In genomic region chr17:38450688-38451087, GRCm38 (mm10) we compare ENCODE assay signal across 39 mouse cellular contexts. TPM values are rescaled to one million over a fixed set of nuclear protein-coding genes. Genes with fewer than 3 reads are reported as not detected.
"Had no signal": no experiment of that assay in that cellular context is flagged by ENCODE, and none has a peak within 500 bp of the region (broad histone marks: within the 10 kb centered on the region; RNA-seq: fewer than 3 reads in every experiment).

No protein-coding gene starts in this region.

- DNase-seq: cerebellum, adult 9-10 months; cerebellum, adult 9-11 months; cerebellum, postnatal 10 days; cerebellum, postnatal 14 days; cerebellum, postnatal 25 days; cerebellum, postnatal 36 days; embryo, embryonic 11 days; forebrain, postnatal 0 days; gastrocnemius, adult 2 months; gastrocnemius, postnatal 10 days; gastrocnemius, postnatal 14 days; gastrocnemius, postnatal 25 days; gastrocnemius, postnatal 36 days; heart, adult 11 months; heart, adult 18-20 months; heart, adult 2 months had no signal

- H3K4me3 ChIP-seq: embryonic facial prominence, embryonic 10.5 days; embryonic facial prominence, embryonic 12.5 days; embryonic facial prominence, embryonic 13.5 days; embryonic facial prominence, embryonic 15.5 days; erythroblast, embryonic 14.5 days; forebrain, embryonic 10.5 days; forebrain, embryonic 12.5 days; forebrain, embryonic 13.5 days; forebrain, embryonic 15.5 days; gastrocnemius, adult 2 months; heart, adult 2 months; heart, embryonic 10.5 days had no signal

- H3K4me1 ChIP-seq: embryonic facial prominence, embryonic 10.5 days; embryonic facial prominence, embryonic 12.5 days; embryonic facial prominence, embryonic 13.5 days; embryonic facial prominence, embryonic 15.5 days; forebrain, embryonic 10.5 days; forebrain, embryonic 12.5 days; forebrain, embryonic 13.5 days; forebrain, embryonic 15.5 days; heart, embryonic 10.5 days had no signal

- H3K9me3 ChIP-seq: embryonic facial prominence, embryonic 15.5 days; heart, embryonic 10.5 days had no signal

- H3K27me3 ChIP-seq: embryonic facial prominence, embryonic 12.5 days; embryonic facial prominence, embryonic 13.5 days; embryonic facial prominence, embryonic 15.5 days; forebrain, embryonic 12.5 days; forebrain, embryonic 13.5 days; forebrain, embryonic 15.5 days had no signal

- H3K27ac ChIP-seq: embryonic facial prominence, embryonic 10.5 days; embryonic facial prominence, embryonic 12.5 days; embryonic facial prominence, embryonic 13.5 days; embryonic facial prominence, embryonic 15.5 days; forebrain, embryonic 10.5 days; forebrain, embryonic 12.5 days; forebrain, embryonic 13.5 days; forebrain, embryonic 15.5 days; gastrocnemius, adult 2 months; heart, adult 2 months; heart, embryonic 10.5 days had no signal

- H3K36me3 ChIP-seq: embryonic facial prominence, embryonic 10.5 days; embryonic facial prominence, embryonic 12.5 days; embryonic facial prominence, embryonic 13.5 days; embryonic facial prominence, embryonic 15.5 days; forebrain, embryonic 10.5 days; forebrain, embryonic 12.5 days; forebrain, embryonic 15.5 days; heart, embryonic 10.5 days had no signal

- H3K9ac ChIP-seq: embryonic facial prominence, embryonic 12.5 days; embryonic facial prominence, embryonic 13.5 days; embryonic facial prominence, embryonic 15.5 days; forebrain, embryonic 12.5 days; forebrain, embryonic 13.5 days; forebrain, embryonic 15.5 days; forebrain, postnatal 0 days had no signal

RNA-seq across cellular contexts. Expression of gene Esp36, which starts 30.7 kb away (rescaled TPM):
- total RNA-seq: common myeloid progenitor, adult 5-6 weeks; forebrain, postnatal 0 days; gastrocnemius, adult 18-20 months; gastrocnemius, adult 2 months; gastrocnemius, adult 8-10 months; gastrocnemius, postnatal 10 days; gastrocnemius, postnatal 14 days; gastrocnemius, postnatal 25 days; gastrocnemius, postnatal 36 days; granulocyte monocyte progenitor cell, adult 5-6 weeks; heart, adult 18-20 months; heart, adult 2 months; heart, adult 8-10 months had no signal
- polyA plus RNA-seq: cortical plate, adult 2 months; embryonic facial prominence, embryonic 10.5 days; embryonic facial prominence, embryonic 11.5 days; embryonic facial prominence, embryonic 12.5 days; embryonic facial prominence, embryonic 13.5 days; embryonic facial prominence, embryonic 14.5 days; embryonic facial prominence, embryonic 15.5 days; erythroblast, embryonic 14.5 days; forebrain, embryonic 10.5 days; forebrain, embryonic 11.5 days; forebrain, embryonic 12.5 days; forebrain, embryonic 13.5 days; forebrain, embryonic 14.5 days; forebrain, embryonic 15.5 days; forebrain, embryonic 16.5 days; forebrain, postnatal 0 days; frontal cortex, adult 2 months; gonadal fat pad, adult 2 months; heart, adult 2 months; heart, embryonic 10.5 days had no signal
